Mouse (Mus musculus) thymus, adult 2 months (tissue): ENCODE data around the gene Srrt. TPM values are rescaled to one million over a fixed set of nuclear protein-coding genes. Genes with fewer than 3 reads are reported as not detected.

Experiments
- DNase-seq: peaks from one replicate; pipeline ENCODE4 v3.0.0; 2021
- H3K27ac ChIP-seq: fragments of 200-500 bp; 2 replicates; pipeline ENCODE4 v1.5.1; 2012; ENCODE audit warnings: low read length, control low read depth; ENCODE audit not compliant: control insufficient read depth, insufficient read depth
- H3K27me3 ChIP-seq: fragments of 200-500 bp; 2 replicates; pipeline ENCODE4 v1.6.1; 2012; ENCODE audit warnings: mild to moderate bottlenecking, low read length, moderate library complexity, mixed read lengths; ENCODE audit not compliant: control insufficient read depth, insufficient read depth
- H3K36me3 ChIP-seq: fragments of 200-500 bp; 2 replicates; pipeline ENCODE4 v1.6.1; 2012; ENCODE audit warnings: mild to moderate bottlenecking, low read length, moderate library complexity; ENCODE audit not compliant: control insufficient read depth, insufficient read depth
- H3K4me1 ChIP-seq: fragments of 200-500 bp; replicated peaks from 2 replicates; pipeline ENCODE4 v1.6.1; 2012; ENCODE audit warnings: low read length; ENCODE audit not compliant: control insufficient read depth, insufficient read depth
- H3K4me3 ChIP-seq: fragments of 200-500 bp; 2 replicates; pipeline ENCODE4 v1.5.1; 2012; ENCODE audit warnings: mild to moderate bottlenecking, low read length, control low read depth, moderate library complexity; ENCODE audit not compliant: control insufficient read depth, insufficient read depth
- CTCF ChIP-seq: fragments of 200-500 bp; IDR thresholded peaks from 2 replicates; pipeline ENCODE4 v1.5.1; 2012; ENCODE audit warnings: mild to moderate bottlenecking, control low read depth, low read length, moderate library complexity, borderline replicate concordance; ENCODE audit not compliant: control insufficient read depth, poor library complexity, insufficient read depth; ENCODE audit errors: extremely low read depth
- POLR2A ChIP-seq: fragments of 200-500 bp; IDR thresholded peaks from 2 replicates; pipeline ENCODE4 v1.6.1; 2012; ENCODE audit warnings: mild to moderate bottlenecking, low read length, control low read depth, moderate library complexity; ENCODE audit not compliant: control insufficient read depth, poor library complexity, insufficient read depth; ENCODE audit errors: extremely low read depth
- WGBS: fragments of 180-500 bp; shearing (Covaris S2); methylation state at CpG from one replicate; pipeline ENCODE4 v1.1.7; 2018; 5-methylcytosine and 5-hydroxymethylcytosine counted together
- polyA plus RNA-seq: library from polyadenylated mRNA; depleted of rRNA; stranded (reverse); fragments of >200 nt; gene quantifications from 2 replicates; pipeline ENCODE4 v1.2.3, GENCODE M21; 2012

The Srrt gene
- polyA plus RNA-seq, 1 experiment, result 434 TPM

DNA sequence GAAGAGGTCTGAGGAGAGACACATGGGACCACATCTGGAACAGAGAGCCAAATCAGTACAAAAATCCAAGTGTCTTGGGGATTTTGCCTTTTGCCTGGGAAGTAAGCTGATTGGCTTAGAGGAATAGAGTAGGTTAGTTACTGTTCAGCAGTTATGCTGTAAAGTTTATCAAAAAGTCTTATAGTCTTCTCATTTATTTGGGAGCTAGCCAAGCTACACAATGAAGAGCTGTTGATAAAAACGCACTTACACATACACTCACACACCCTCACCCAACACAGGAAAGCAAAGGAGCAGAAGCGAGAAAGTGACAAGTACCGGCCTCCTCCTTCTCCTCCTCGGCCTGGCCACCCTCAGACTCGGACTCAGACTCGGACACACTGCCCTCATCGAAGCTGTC is 8.2 kb downstream of the Srrt start:
- TF ChIP-seq POLR2A (no peak), CTCF (no peak)
- Histone ChIP-seq H3K27me3 (no peaks in the 10 kb centered on the region; the same call in 1 of the 2 replicates), H3K27ac (no peak overlapping the region), H3K4me3 (no peak overlapping the region), H3K4me1 (peaks cover 5% of the 10 kb centered on the region), H3K36me3 (peaks cover 86% of the 10 kb centered on the region)
- WGBS, result 91% methylated on average over 7 of the region's 7 CpGs
- DNase-seq, result no peak

DNA sequence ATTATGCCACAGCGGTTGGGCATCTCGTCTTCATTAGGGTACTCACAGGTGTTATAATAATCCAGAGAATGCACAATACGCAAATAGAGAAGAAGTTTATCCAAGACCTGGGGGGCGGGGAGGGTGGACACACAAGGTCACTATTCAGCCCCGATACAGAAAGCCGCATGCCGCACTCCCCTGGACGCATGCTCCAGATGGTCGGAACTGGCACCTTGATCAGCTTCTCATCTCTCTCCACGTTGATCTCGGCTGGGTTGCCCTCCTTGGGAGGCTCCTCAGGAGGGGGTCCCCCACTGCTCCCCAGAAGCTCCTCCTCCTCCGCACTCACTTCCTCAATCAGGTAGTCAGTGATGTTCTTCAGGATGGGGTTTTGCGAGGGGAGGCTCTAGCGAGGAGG is 10.3 kb downstream of the Srrt start:
- Histone ChIP-seq H3K27ac (no peak overlapping the region), H3K4me3 (no peak overlapping the region), H3K4me1 (peaks cover 17% of the 10 kb centered on the region), H3K27me3 (no peaks in the 10 kb centered on the region; the same call in 1 of the 2 replicates), H3K36me3 (peaks cover 67% of the 10 kb centered on the region)
- 93% methylated on average over 14 of the region's 14 CpGs for WGBS
- DNase-seq, result no peak
- TF ChIP-seq POLR2A, result no peak
- no peak for TF ChIP-seq CTCF

DNA sequence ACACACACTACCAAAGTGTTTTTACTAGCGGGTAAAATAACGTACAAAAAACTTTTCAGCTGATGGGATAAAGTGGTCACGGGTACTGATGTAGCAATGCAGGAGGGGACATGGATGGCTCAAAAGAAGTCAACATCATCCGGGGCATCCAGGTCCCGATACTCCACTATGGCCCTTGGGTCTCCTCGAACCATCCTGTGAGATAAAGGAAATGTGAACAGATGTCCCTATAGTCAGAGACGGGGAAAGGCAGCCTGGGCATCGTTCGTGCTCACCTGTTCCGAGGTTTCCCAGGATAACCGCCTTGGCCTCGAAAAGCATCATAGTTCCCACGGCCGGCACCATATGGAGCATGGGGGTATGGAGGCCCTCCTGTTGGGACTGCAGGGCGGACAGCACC is 11.8 kb downstream of the Srrt start:
- peaks cover 53% of the 10 kb centered on the region for H3K36me3 ChIP-seq
- H3K27me3 ChIP-seq, result no peaks in the 10 kb centered on the region; the same call in 1 of the 2 replicates
- TF ChIP-seq CTCF (no peak), POLR2A (no peak)
- peaks cover 17% of the 10 kb centered on the region for H3K4me1 ChIP-seq
- no peak overlapping the region for H3K4me3 ChIP-seq
- WGBS, result 95% methylated on average over 15 of the region's 15 CpGs
- no peak for DNase-seq
- no peak overlapping the region for H3K27ac ChIP-seq

DNA sequence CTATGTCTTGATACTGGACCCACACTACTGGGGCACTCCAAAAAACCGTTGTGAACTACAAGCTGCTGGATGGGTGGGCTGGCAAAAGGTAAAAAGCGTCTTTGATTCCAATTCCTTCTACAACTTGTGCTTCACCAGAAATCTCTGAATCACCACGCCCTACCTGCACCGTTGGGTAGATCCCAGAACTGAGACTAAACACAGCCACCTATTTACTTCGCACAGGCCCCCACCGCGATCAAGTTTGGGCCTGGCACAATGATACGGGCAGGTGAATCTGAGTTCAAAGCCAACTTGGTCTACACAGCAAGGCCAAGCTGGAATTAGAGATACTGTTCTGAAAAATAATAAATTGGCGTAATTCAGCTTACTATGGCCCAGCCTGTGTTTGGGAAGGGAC is 12.2 kb downstream of the Srrt start:
- Histone ChIP-seq H3K4me1 (peaks cover 17% of the 10 kb centered on the region), H3K27me3 (no peaks in the 10 kb centered on the region; the same call in 1 of the 2 replicates), H3K36me3 (peaks cover 49% of the 10 kb centered on the region), H3K27ac (no peak overlapping the region), H3K4me3 (no peak overlapping the region)
- TF ChIP-seq CTCF (no peak), POLR2A (no peak)
- WGBS, result 92% methylated on average over 9 of the region's 9 CpGs
- no peak for DNase-seq

DNA sequence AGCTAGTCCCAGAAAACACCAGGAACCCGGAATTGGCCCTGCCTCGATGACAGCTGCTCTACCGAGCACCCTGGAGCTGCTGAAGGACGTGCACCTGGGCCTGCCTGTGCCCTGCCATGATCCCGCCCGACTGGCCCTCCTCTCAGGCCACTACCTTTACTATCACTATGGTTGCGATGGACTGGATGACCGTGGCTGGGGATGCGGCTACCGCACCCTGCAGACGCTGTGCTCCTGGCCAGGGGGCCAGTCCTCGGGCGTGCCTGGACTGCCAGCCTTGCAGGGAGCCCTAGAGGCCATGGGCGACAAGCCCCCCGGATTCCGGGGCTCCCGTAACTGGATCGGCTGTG is 12.8 kb downstream of the Srrt start:
- Histone ChIP-seq H3K36me3 (peaks cover 43% of the 10 kb centered on the region), H3K4me3 (peak overlapping the region; percentile 36), H3K4me1 (peaks cover 17% of the 10 kb centered on the region), H3K27ac (no peak overlapping the region), H3K27me3 (no peaks in the 10 kb centered on the region; the same call in 1 of the 2 replicates)
- no peak for DNase-seq
- 38% methylated on average over 18 of the region's 18 CpGs for WGBS
- TF ChIP-seq POLR2A, result no peak
- TF ChIP-seq CTCF, result no peak

DNA sequence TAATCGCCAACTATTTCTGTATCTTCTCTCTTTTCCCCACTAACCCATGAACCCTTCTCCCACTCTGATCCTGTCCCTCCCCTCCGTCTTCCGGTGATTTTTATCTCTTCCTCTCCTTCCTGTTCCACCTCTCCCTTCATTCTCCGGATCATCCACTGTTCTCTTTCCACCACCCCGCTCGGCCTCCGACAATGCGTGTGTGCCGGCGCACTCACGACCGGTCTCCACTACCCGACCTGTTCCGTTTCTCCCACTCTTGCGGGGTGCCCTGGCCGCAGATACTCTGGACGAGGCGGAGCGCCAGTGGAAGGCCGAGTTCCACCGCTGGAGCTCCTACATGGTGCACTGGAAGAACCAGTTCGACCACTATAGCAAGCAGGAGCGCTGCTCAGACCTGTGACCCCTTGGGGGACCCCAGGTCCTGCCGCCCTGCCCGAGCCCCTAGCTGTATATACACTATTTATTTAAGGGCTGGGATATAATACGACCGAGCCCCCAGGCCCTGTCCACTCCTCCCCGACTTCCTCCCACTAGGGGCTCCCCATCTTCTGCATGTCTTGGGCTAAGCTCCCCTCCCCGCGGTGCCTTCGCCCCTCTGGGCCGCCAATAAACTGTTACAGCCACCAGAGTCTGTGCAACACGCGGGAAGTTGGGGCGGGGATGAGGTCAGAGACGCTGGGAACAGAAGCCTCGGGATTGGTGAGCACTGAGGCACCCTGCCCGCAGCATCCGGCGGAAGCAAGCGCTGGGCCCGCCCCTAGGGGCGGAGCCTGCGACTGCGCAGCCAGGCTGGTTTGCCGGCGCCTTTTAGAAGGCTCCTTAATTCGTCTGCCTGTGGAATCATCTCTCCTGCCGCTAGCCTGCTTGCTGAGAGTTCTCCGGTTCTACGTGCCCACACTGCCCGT is 13.4 kb downstream of the Srrt start, which contains the start of gene Ufsp1:
Ufsp1 (plus strand) TSS at position 791 of the 905 bp plus-strand sequence.
- H3K4me3 ChIP-seq, result peak within 1 kb of the TSS; percentile 50
- no peak within 1 kb of the TSS for H3K27ac ChIP-seq
- TF ChIP-seq CTCF, result 0 out of 2 replicates have a peak, but pooled peaks have one; percentile 63
- TF ChIP-seq POLR2A, result peak; percentile 64; the same call in 1 of the 2 replicates
- peaks cover 37% of the 10 kb centered on the region for H3K36me3 ChIP-seq
- DNase-seq, result peak; percentile 94
- H3K4me1 ChIP-seq, result peaks cover 19% of the 10 kb centered on the region
- whole genome bisulfite sequencing, result under 1% methylated on average over 52 of the region's 52 CpGs
- peaks cover 3% of the 10 kb centered on the region; the same call in 1 of the 2 replicates for H3K27me3 ChIP-seq
